Mouse (Mus musculus) retina, postnatal 1 day (tissue): ENCODE results near the gene Mrpl34.
"Not testable (repeated sequence)": the region's sequence is repeated elsewhere in the genome, so short reads cannot be mapped to it uniquely, and the experiment has no call there.

Source experiments
- DNase-seq: peaks from one replicate; pipeline ENCODE4 v3.0.0-alpha.2; 2012

Gene Mrpl34

DNA sequence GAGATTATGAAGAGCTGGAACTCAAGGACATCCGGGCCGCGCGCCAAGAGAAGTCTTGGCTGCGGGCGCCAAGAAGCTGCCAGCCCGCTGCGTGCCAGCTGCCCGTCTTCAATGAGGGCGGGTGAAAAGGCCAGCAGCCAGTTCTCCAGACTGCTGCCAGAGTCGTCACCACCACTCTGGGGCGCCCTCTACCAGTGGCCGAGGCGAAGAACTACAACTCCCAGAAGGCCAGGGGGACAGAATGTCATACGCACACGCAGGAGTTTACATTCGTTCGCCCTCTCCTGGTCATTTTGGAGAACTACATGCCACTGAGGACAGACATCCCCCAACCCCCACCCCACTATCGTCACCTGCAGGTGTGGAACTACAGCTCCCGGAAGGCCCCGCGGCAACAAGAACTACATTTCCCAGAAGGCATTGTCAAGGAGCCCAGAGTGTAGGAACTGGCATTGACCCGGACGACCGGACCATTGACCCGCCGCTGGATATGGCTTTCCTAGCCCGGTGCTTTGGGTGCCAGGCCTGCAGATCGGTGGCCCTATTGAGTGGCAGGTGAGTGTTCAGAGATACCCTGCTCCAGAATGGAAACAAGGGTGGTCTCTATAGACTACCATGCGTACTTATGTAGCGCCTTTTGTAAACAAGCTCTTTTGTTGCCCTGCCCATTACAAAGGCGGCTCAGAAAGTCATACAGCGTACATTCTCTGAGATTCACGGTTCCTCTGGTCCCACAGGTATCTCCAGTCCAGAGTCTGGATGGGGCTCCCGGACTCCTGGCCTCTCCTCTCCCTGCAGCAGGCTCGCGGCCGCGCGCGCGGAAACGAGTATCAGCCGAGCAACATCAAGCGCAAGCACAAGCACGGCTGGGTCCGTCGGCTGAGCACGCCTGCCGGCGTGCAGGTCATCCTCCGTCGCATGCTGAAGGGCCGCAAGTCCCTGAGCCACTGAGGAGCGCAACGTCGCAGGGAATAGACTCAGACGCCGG, at the start of gene Mrpl34:
TSS of gene Mrpl34 (plus strand) at position 447 of the 988 bp plus-strand sequence.
- DNase-seq, result peak; percentile 100

- DNase-seq, result no peak
Measured at GRCm38 (mm10) chr8:71422121-71422520, 42.6 kb upstream of the Mrpl34 start.

GRCm38 (mm10) chr8:71432935-71433334, 31.8 kb upstream of the Mrpl34 start:
- DNase-seq, result not testable (repeated sequence)

DNA sequence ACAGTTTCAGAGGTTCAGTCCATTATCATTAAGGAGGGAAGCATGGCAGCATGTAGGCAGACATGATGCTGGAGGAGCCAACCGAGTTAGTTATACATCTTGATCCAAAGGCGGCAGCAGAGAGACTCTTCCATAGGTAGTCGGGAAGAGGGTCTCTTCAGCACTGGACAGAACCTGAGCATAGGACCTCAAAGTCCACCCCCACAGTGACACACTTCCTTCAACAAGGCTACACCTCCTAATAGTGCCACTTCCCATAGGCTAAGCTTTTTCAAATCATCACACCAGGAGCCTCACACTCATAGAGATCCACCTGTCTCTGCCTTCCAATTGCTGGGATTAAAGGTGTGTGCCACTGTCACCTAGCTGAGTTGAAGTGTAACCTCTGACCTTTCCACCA, 27.7 kb upstream of the Mrpl34 start:
- DNase-seq, result no peak

DNA sequence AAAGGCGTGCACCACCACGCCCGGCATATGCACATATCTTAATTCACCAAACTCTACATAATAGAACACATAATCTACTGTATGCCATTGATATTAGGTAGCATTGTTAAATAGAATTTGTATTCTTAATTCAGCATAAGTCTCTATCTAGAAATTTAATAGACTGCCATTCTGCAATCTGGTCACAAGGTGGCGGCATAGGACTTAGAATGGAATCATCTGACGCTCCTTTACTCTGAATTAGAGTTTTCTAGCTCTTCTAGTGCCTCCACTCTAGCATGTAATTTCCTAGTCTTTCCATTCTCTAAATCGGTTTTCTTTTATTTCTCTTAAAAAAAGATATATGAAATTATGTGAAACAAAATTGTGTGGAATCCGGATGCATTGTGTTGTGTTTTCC, 23.4 kb upstream of the Mrpl34 start:
- peak; percentile 77 for DNase-seq

GRCm38 (mm10) chr8:71445096-71445495, 19.7 kb upstream of the Mrpl34 start:
- no peak for DNase-seq

DNA sequence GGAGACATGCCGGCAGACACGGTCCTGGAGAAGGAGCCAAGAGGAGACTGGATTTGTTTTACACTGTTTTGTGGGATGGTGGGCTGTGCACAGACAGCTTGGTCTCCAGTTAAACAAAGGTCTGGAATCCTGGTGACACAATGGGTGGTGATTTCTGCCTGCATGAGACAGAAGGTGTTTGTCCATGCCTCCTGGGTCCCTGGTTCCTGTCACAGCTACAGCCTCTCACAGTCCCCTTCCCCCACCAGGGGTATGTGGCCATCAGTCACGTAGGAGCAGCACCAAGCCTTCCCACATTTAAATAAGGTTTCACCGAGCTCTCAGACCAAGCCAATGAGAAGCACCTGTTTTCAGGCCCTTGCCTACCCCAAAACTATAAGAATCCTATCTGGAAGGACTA, 13.4 kb upstream of the Mrpl34 start:
- DNase-seq, result no peak

DNA sequence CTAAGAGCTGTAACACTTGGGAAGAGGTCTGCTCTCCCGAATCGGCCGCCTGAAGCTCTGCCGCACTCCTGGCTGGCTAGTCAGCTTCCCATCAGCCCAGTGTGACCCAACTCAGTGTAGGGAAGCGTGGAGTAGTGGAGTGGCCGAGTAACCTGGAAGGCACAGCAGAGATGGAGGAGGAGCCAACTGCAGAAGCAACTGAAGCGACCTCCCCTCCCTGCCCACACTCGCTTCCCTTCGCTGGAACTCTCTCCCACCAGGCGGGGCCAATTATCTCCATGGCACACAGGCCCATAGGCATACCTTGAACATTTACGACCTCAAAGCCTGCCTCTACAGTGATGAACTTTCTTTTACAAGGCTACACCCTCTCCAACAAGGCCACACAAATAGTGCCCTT, 13.0 kb upstream of the Mrpl34 start:
- DNase-seq, result no peak

DNA sequence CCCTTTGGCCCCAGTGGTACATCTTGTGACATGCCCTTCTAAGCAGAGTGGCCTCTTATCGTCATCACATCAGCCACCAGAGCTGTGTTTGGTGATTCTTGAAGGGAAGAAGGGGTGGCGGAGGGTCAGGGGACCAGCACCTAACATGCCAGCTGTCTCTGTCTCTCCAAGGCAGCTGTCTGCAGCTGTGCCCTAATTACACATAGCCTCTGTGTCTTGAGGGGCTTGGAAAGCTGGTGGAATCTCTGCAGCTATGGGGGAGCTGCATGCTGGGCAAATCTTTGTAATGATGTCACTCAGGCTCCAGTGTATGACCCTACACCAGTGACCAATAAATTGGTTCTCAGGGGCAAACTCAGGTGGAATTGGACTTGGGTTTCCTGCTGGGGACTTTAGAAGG, 12.1 kb upstream of the Mrpl34 start:
- no peak for DNase-seq

- DNase-seq, result no peak
Measured at GRCm38 (mm10) chr8:71454668-71455067, 10.1 kb upstream of the Mrpl34 start.

GRCm38 (mm10) chr8:71456906-71457305, 7.9 kb upstream of the Mrpl34 start:
- DNase-seq, result no peak

GRCm38 (mm10) chr8:71457659-71458270, 7.0 kb upstream of the Mrpl34 start:
- DNase-seq, result no peak

GRCm38 (mm10) chr8:71460716-71461115, 4.0 kb upstream of the Mrpl34 start:
- no peak for DNase-seq

- DNase-seq, result no peak
Measured at GRCm38 (mm10) chr8:71461152-71461840, 3.5 kb upstream of the Mrpl34 start.

DNA sequence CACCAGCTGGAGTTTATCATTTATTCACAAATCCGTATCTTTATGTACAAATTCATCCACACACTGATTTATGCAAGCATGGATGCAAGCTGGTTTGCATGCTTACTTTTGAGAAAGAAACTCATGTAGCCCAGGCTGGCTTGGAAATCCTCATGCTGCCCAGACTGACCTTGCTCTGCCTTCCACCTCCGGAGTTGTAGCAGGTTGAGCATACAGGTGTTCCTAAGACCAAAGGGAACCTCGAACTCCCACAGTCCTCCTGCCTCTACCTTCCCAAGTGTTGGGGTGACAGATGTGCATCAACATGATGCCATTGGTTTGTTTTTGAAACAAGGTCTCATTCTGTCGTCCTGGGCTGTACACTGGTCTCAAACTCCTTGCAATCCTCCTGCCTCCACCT, 2.6 kb upstream of the Mrpl34 start:
- no peak for DNase-seq

GRCm38 (mm10) chr8:71462786-71463185, 2.0 kb upstream of the Mrpl34 start:
- peak; percentile 63 for DNase-seq

- peak; percentile 99 for DNase-seq
Measured at GRCm38 (mm10) chr8:71463188-71464033, 1.3 kb upstream of the Mrpl34 start, which contains the start of gene Abhd8. Abhd8 (minus strand) TSS chr8:71463655.

GRCm38 (mm10) chr8:71465733-71466132, 974 bp downstream of the Mrpl34 start:
- no peak for DNase-seq

DNA sequence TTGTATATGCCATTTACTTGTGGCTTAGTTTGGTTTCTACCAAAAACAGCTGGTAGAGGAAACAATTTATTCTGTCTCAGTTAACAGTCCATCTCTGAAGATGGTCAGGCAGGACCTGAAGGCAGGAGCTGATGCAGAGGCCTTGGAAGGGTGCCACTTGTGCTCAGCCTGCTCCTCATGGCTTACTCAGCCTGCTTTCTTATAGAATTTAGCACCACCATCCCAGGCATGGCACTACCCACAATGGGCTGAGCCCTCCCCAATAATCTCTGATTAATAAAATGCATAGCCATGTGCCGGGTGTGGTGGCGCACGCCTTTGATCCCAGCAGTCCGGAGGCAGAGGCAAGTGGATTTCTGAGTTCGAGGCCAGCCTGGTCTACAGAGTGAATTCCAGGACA, 1.4 kb downstream of the Mrpl34 start:
- no peak for DNase-seq

DNA sequence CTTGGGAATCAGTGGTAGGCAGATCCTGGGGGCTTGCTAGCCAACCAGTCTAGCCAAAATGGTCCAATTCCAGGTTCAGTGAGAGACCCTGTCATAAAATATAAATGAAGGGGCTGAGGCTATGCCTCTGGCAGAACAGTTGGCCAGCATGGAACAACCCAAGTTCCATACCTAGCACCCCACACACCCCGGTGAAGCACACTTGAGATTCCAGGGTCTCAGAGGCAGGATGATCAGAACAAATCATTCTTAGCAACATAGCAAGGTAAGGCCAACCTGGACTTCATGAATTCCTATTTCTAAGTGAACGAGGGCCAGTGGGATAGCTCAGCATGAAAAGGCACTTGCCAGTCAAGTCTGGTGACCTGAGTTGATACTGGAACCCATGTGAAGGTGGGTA, 2.4 kb downstream of the Mrpl34 start:
- no peak for DNase-seq

- no peak for DNase-seq
Measured at GRCm38 (mm10) chr8:71468001-71468400, 3.2 kb downstream of the Mrpl34 start.

GRCm38 (mm10) chr8:71468916-71469315, 4.2 kb downstream of the Mrpl34 start, which contains the start of gene Dda1:
Dda1 (plus strand) TSS chr8:71469199.
- peak; percentile 99 for DNase-seq
